In the genomic region with DNA sequence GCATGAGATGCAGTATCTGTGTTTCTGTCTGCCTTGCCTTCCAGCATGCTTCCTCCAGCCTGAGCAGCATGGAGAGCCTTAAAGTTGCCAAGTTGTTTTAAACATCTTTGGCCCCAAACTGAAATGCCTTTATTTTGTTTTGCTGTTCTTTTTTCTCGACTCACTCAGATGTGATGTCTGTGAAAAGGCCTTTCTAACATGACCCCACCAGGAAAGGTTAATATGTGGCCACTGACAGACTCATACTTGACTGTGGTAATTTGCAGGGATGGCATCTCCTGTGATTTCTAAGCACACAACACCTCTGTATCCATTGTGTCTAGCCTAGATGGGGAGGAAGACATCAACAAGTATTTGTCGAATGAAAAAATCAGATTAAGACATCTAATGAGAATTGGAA, we compare ENCODE assay signal across 17 mouse cellular contexts. TPM values are rescaled to one million over a fixed set of nuclear protein-coding genes. Genes with fewer than 3 reads are reported as not detected.
DNase-seq lines count a peak whose midpoint lies in the region; ATAC-seq and TF ChIP-seq lines count a peak whose summit lies in the region.
"Had no signal": no experiment of that assay in that cellular context is flagged by ENCODE, and none has a peak within 500 bp of the region (broad histone marks: within the 10 kb centered on the region; RNA-seq: fewer than 3 reads in every experiment).

No protein-coding gene starts in this region.

- WGBS in lung, embryonic 14.5 days = 40% methylated on average over 2 of the region's 2 CpGs
- WGBS in midbrain, embryonic 13.5 days = 54% methylated on average over 2 of the region's 2 CpGs
- WGBS in midbrain, embryonic 15.5 days = 50% methylated on average over 2 of the region's 2 CpGs

- no peak for TF ChIP-seq CTCF in lung, embryonic 14.5 days (IDR thresholded peaks at IDR 0.05; ENCODE audit: low read depth)

- DNase-seq in adrenal gland, adult 2 months = peak; percentile 0
- DNase-seq in adrenal gland, adult 18-20 months (ENCODE audit: low spot score in 2 of 2) = no peak
- DNase-seq in heart, adult 11 months = peak; percentile 64
- no peak for DNase-seq in heart, adult 8-10 months (ENCODE audit: low spot score)
- DNase-seq in lung, embryonic 14.5 days = no peak
- DNase-seq in lung, postnatal 36 days = no peak
- DNase-seq: adrenal gland, adult 8-10 months; cerebellum, adult 11-12 months had no signal

- H3K27ac ChIP-seq in lung, embryonic 14.5 days (ENCODE audit: low read depth) = no peak overlapping the region
- no peak overlapping the region for H3K27ac ChIP-seq in midbrain, embryonic 13.5 days
- H3K27ac ChIP-seq in midbrain, embryonic 15.5 days = no peak overlapping the region
- H3K27ac ChIP-seq: embryonic facial prominence, embryonic 10.5 days; embryonic facial prominence, embryonic 12.5 days; forebrain, embryonic 12.5 days had no signal

- no peaks in the 10 kb centered on the region for H3K27me3 ChIP-seq in lung, embryonic 14.5 days (ENCODE audit: insufficient read depth, low read length)
- no peaks in the 10 kb centered on the region for H3K27me3 ChIP-seq in midbrain, embryonic 13.5 days
- no peaks in the 10 kb centered on the region for H3K27me3 ChIP-seq in midbrain, embryonic 15.5 days (replicated peaks)
- H3K27me3 ChIP-seq: CH12.LX; embryonic facial prominence, embryonic 12.5 days; forebrain, embryonic 12.5 days; Patski had no signal

- 0 out of 2 replicates have a peak, but pooled peaks have one; percentile 16 for ATAC-seq in lung, embryonic 14.5 days (ENCODE audit: insufficient read depth)
- 0 out of 2 replicates have a peak, but pooled peaks have one; percentile 27 for ATAC-seq in midbrain, embryonic 13.5 days
- ATAC-seq in midbrain, embryonic 15.5 days (replicated peaks) = no peak
- ATAC-seq: Patski had no signal

- H3K9me3 ChIP-seq in lung, embryonic 14.5 days (ENCODE audit: low read depth, low read length) = no peaks in the 10 kb centered on the region
- H3K9me3 ChIP-seq in midbrain, embryonic 13.5 days = no peaks in the 10 kb centered on the region
- H3K9me3 ChIP-seq in midbrain, embryonic 15.5 days = no peaks in the 10 kb centered on the region
- H3K9me3 ChIP-seq: embryonic facial prominence, embryonic 10.5 days; embryonic facial prominence, embryonic 12.5 days; forebrain, embryonic 12.5 days; G1E had no signal

- H3K9ac ChIP-seq in lung, embryonic 14.5 days = no peak overlapping the region
- H3K9ac ChIP-seq in midbrain, embryonic 13.5 days (replicated peaks) = no peak overlapping the region
- no peak overlapping the region for H3K9ac ChIP-seq in midbrain, embryonic 15.5 days
- H3K9ac ChIP-seq: embryonic facial prominence, embryonic 12.5 days; forebrain, embryonic 12.5 days; forebrain, postnatal 0 days had no signal

- no peak overlapping the region for H3K4me2 ChIP-seq in lung, embryonic 14.5 days
- no peak overlapping the region for H3K4me2 ChIP-seq in midbrain, embryonic 13.5 days (replicated peaks)
- H3K4me2 ChIP-seq in midbrain, embryonic 15.5 days = no peak overlapping the region
- H3K4me2 ChIP-seq: embryonic facial prominence, embryonic 12.5 days; forebrain, embryonic 12.5 days had no signal

- no peaks in the 10 kb centered on the region for H3K4me1 ChIP-seq in lung, embryonic 14.5 days (ENCODE audit: insufficient read depth)
- H3K4me1 ChIP-seq in midbrain, embryonic 13.5 days (replicated peaks) = no peaks in the 10 kb centered on the region
- H3K4me1 ChIP-seq in midbrain, embryonic 15.5 days = no peaks in the 10 kb centered on the region
- H3K4me1 ChIP-seq: embryonic facial prominence, embryonic 10.5 days; embryonic facial prominence, embryonic 12.5 days; forebrain, embryonic 12.5 days had no signal

- H3K4me3 ChIP-seq in lung, embryonic 14.5 days (ENCODE audit: low read depth, low read length) = no peak overlapping the region
- H3K4me3 ChIP-seq in midbrain, embryonic 13.5 days (replicated peaks) = no peak overlapping the region
- H3K4me3 ChIP-seq in midbrain, embryonic 15.5 days = no peak overlapping the region
- H3K4me3 ChIP-seq: embryonic facial prominence, embryonic 10.5 days; embryonic facial prominence, embryonic 12.5 days; forebrain, embryonic 12.5 days had no signal

- peaks cover 29% of the 10 kb centered on the region; the same call in 1 of the 2 replicates for H3K36me3 ChIP-seq in lung, embryonic 14.5 days (ENCODE audit: insufficient read depth)
- peaks cover 22% of the 10 kb centered on the region; the same call in 1 of the 2 replicates for H3K36me3 ChIP-seq in midbrain, embryonic 13.5 days
- H3K36me3 ChIP-seq in midbrain, embryonic 15.5 days (replicated peaks) = no peaks in the 10 kb centered on the region; the same call in 1 of the 2 replicates
- H3K36me3 ChIP-seq: embryonic facial prominence, embryonic 12.5 days had no signal

RNA-seq across cellular contexts. Expression of gene Usp35, which starts 34.8 kb away (rescaled TPM):
- 1 to 10 TPM; 7.0 to 8.5 TPM for total RNA-seq in adrenal gland, adult 2 months (2021)
- 8.4 and 11.1 TPM in 2 replicates for polyA plus RNA-seq in adrenal gland, adult 2 months (2012; rRNA removed)
- 10 to 100 TPM in 1 of 2 experiments, 1 to 10 TPM in 1; 8.4 to 10.6 TPM for total RNA-seq in adrenal gland, adult 18-20 months (2021)
- 1 to 10 TPM in 2 of 4 experiments, under 1 TPM in 2; 0.72 to 1.0 (median 0.86) TPM for total RNA-seq in heart, adult 8-10 months (2022)
- polyA plus RNA-seq in lung, embryonic 14.5 days (2014; fragmentation: Nextera tagmentation; extraction: Ambion mirVana) = 2.1 TPM in 2 replicates
- polyA plus RNA-seq in midbrain, embryonic 13.5 days (2015; fragmentation: Nextera tagmentation; extraction: Ambion mirVana) = 2.6 and 2.8 TPM in 2 replicates
- polyA plus RNA-seq in midbrain, embryonic 15.5 days (2015; fragmentation: Nextera tagmentation; extraction: Ambion mirVana) = 4.8 and 5.3 TPM in 2 replicates

RNA-seq across cellular contexts. Expression of gene Kctd21, which starts 35.1 kb away (rescaled TPM):
- 10 to 100 TPM in 1 of 2 experiments, 1 to 10 TPM in 1; 7.3 to 11.4 TPM for total RNA-seq in adrenal gland, adult 2 months (2021)
- polyA plus RNA-seq in adrenal gland, adult 2 months (2012; rRNA removed) = 5.3 and 5.6 TPM in 2 replicates
- total RNA-seq in adrenal gland, adult 18-20 months (2021) = 10 to 100 TPM; 10.6 to 11.5 TPM
- total RNA-seq in heart, adult 8-10 months (2022) = 1 to 10 TPM; 3.0 to 5.0 (median 3.8) TPM
- polyA plus RNA-seq in lung, embryonic 14.5 days (2014; fragmentation: Nextera tagmentation; extraction: Ambion mirVana) = 4.7 and 5.7 TPM in 2 replicates
- polyA plus RNA-seq in midbrain, embryonic 13.5 days (2015; fragmentation: Nextera tagmentation; extraction: Ambion mirVana) = 6.9 and 8.3 TPM in 2 replicates
- polyA plus RNA-seq in midbrain, embryonic 15.5 days (2015; fragmentation: Nextera tagmentation; extraction: Ambion mirVana) = 8.1 and 8.3 TPM in 2 replicates

Comparison
In these comparisons a context has a peak if more than half of its experiments do, and no peak if none do; other contexts are left out.
1. DNase-seq: peak in adrenal gland, adult 2 months (single experiment) and heart, adult 11 months (single experiment); none in adrenal gland, adult 18-20 months (0 of 2), heart, adult 8-10 months (single experiment), lung, embryonic 14.5 days (single experiment) and lung, postnatal 36 days (single experiment).